Mouse (Mus musculus): ENCODE results near the gene Rpap1. TPM values are rescaled to one million over a fixed set of nuclear protein-coding genes. Genes with fewer than 3 reads are reported as not detected.
"Not testable (repeated sequence)": the region's sequence is repeated elsewhere in the genome, so short reads cannot be mapped to it uniquely, and the experiment has no call there.

Gene Rpap1
- total RNA-seq, 2 experiments from 2014 or later = 18.6 to 19.5 TPM

DNA sequence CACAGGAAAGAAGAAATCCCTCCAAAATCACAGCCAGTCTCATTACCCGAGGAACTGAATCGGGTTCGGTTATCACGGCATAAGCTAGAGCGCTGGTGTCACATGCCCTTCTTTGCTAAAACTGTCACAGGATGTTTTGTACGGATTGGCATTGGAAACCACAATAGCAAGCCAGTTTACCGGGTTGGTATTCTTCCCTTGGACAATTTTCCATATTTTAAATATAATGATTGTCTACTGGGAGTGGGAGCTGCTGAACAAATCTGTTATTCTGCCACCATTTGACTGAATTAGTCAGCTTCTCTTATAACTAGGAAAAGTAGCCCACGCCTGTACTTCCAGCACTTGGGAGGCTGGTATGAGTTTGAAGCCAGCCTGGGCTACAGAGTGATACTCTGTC is 66.3 kb downstream of the Rpap1 start:
- Histone ChIP-seq H3K27ac (no peak overlapping the region), H3K4me3 (no peak overlapping the region)
- no peak for TF ChIP-seq CTCF (IDR thresholded peaks at IDR 0.05)
- intact Hi-C loops (cut with DNase I) = no loop called here
- no peak for DNase-seq (ENCODE audit: extremely low spot score in 1 of 2, low spot score in 2 of 2)

DNA sequence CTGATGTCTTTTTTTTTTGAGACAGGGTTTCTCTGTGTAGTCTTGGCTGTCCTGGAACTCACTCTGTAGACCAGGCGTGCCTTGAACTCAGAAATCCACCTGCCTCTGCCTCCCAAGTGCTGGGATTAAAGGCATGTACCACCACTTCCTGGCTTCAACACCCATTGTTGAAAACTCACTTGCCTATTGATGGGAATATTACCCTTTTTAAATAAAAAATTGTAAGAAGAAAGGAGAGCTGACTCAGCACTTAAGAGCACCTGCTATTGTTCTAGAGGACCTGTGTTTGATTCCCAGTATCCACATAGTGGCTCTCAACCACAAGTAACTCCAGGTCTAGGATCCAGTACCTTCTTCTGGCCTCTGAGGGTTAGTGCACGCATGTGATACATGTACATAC is 71.5 kb downstream of the Rpap1 start:
- intact Hi-C loops (cut with DNase I); H3K4me3 ChIP-seq; H3K27ac ChIP-seq; DNase-seq (ENCODE audit: extremely low spot score in 1 of 2, low spot score in 2 of 2): not testable (repeated sequence)

Other genes with a start within 250 kb of the Rpap1 start
- gene Exd1, start 239.9 kb downstream of the Rpap1 start, total RNA-seq (2021) = under 1 TPM; 0.50 to 0.61 TPM
- gene Chp1, start 239.8 kb downstream of the Rpap1 start, total RNA-seq (2021) = 100 to 1,000 TPM; 173 to 174 TPM
- under 1 TPM; 0.26 to 0.29 TPM for gene Nusap1, start 169.2 kb downstream of the Rpap1 start, total RNA-seq (2021)
- gene Oip5, start 169.1 kb downstream of the Rpap1 start, total RNA-seq (2021) = 1 to 10 TPM in 1 of 2 experiments, under 1 TPM in 1; 0.86 to 1.0 TPM
- gene Ndufaf1, start 124.7 kb downstream of the Rpap1 start, total RNA-seq (2021) = 10 to 100 TPM; 32.5 to 35.5 TPM
- gene Rtf1, start 112.5 kb downstream of the Rpap1 start, total RNA-seq (2021) = 10 to 100 TPM; 61.4 to 62.5 TPM
- 100 to 1,000 TPM; 186 to 195 TPM for gene Itpka, start 45.2 kb downstream of the Rpap1 start, total RNA-seq (2021)
- gene Ltk, start 27.1 kb downstream of the Rpap1 start, total RNA-seq (2021) = 10 to 100 TPM; 22.5 to 25.0 TPM
- 100 to 1,000 TPM; 203 to 208 TPM for gene Tyro3, start 10.2 kb upstream of the Rpap1 start, total RNA-seq (2021)
- 10 to 100 TPM; 71.8 to 77.0 TPM for gene Mga, start 109.7 kb upstream of the Rpap1 start, total RNA-seq (2021)
- 10 to 100 TPM; 54.1 to 57.0 TPM for gene Mapkbp1, start 185.2 kb upstream of the Rpap1 start, total RNA-seq (2021)
- gene Jmjd7, start 239.9 kb upstream of the Rpap1 start, total RNA-seq (2021) = 1 to 10 TPM; 4.7 to 6.9 TPM
- 1 to 10 TPM in 1 of 2 experiments, under 1 TPM in 1; 0.97 to 1.3 TPM for gene Gm28042, start 240.0 kb upstream of the Rpap1 start, total RNA-seq (2021)
- gene Pla2g4b, start 245.9 kb upstream of the Rpap1 start, total RNA-seq (2021) = 1 to 10 TPM; 3.9 to 4.1 TPM

Data from left cerebral cortex, adult 2 months (tissue).